Mouse (Mus musculus) stomach, embryonic 15.5 days (tissue): Measurements from ENCODE around the gene Specc1. TPM values are rescaled to one million over a fixed set of nuclear protein-coding genes. Genes with fewer than 3 reads are reported as not detected.
A peak's percentile ranks its signal among the peaks of the same experiment; 100 is the strongest.

ENCODE experiments used
- ATAC-seq: fragments of 200-750 bp; cut with Nextera tagmentation; 2 replicates; pipeline ENCODE4 v1.8.0; 2017; ENCODE audit warnings: low read depth, moderate number of reproducible peaks, moderate TSS enrichment; ENCODE audit not compliant: insufficient read depth, low FRiP score
- H3K27ac ChIP-seq: fragments of 300-500 bp; sonication (generic); 2 replicates; pipeline ENCODE4 v1.5.1; 2015; ENCODE audit warnings: mild to moderate bottlenecking, inconsistent platforms
- H3K27me3 ChIP-seq: fragments of 300-500 bp; sonication (generic); replicated peaks from 2 replicates; pipeline ENCODE4 v1.6.1; 2015; ENCODE audit warnings: inconsistent platforms
- H3K36me3 ChIP-seq: fragments of 300-500 bp; sonication (generic); 2 replicates; pipeline ENCODE4 v1.6.1; 2015; ENCODE audit warnings: inconsistent platforms
- H3K4me1 ChIP-seq: fragments of 300-500 bp; sonication (generic); 2 replicates; pipeline ENCODE4 v1.6.1; 2015; ENCODE audit warnings: inconsistent platforms
- H3K4me2 ChIP-seq: fragments of 300-500 bp; sonication (generic); 2 replicates; pipeline ENCODE4 v1.6.1; 2015; ENCODE audit warnings: mild to moderate bottlenecking, inconsistent platforms
- H3K4me3 ChIP-seq: fragments of 300-500 bp; sonication (generic); replicated peaks from 2 replicates; pipeline ENCODE4 v1.5.1; 2015; ENCODE audit warnings: inconsistent platforms
- H3K9ac ChIP-seq: fragments of 300-500 bp; sonication (generic); 2 replicates; pipeline ENCODE4 v1.6.1; 2015; ENCODE audit warnings: inconsistent platforms
- H3K9me3 ChIP-seq: fragments of 300-500 bp; sonication (generic); 2 replicates; pipeline ENCODE4 v1.6.1; 2016; ENCODE audit warnings: inconsistent platforms
- WGBS: fragments of 180-500 bp; shearing (Covaris S2); methylation state at CpG from one replicate; pipeline ENCODE4 v1.1.7; 2015; 5-methylcytosine and 5-hydroxymethylcytosine counted together
- polyA plus RNA-seq: library from polyadenylated mRNA; unstranded; fragments of >200 nt; fragmentation: Nextera tagmentation; extraction: Ambion mirVana; gene quantifications from 2 replicates; pipeline ENCODE4 v1.2.1, GENCODE M21; 2015

Specc1 gene
- polyA plus RNA-seq, 1 experiment from 2014 or later: 13.4 TPM

- Histone ChIP-seq H3K9ac (no peak overlapping the region), H3K27ac (no peak overlapping the region), H3K36me3 (no peaks in the 10 kb centered on the region), H3K9me3 (no peaks in the 10 kb centered on the region), H3K4me1 (no peaks in the 10 kb centered on the region), H3K4me3 (no peak overlapping the region), H3K4me2 (no peak overlapping the region), H3K27me3 (no peaks in the 10 kb centered on the region)
- WGBS: 62% methylated on average over 3 of the region's 3 CpGs
- no peak for ATAC-seq
Observed at GRCm38 (mm10) chr11:62130191-62130590, 173.6 kb downstream of the Specc1 start.

GRCm38 (mm10) chr11:62130685-62131295, 174.2 kb downstream of the Specc1 start:
- H3K9ac ChIP-seq: no peak overlapping the region
- no peak overlapping the region for H3K27ac ChIP-seq
- no peak for ATAC-seq
- no peak overlapping the region for H3K4me2 ChIP-seq
- WGBS: 59% methylated on average over 2 of the region's 2 CpGs
- H3K9me3 ChIP-seq: no peaks in the 10 kb centered on the region
- no peak overlapping the region for H3K4me3 ChIP-seq
- H3K36me3 ChIP-seq: no peaks in the 10 kb centered on the region
- no peaks in the 10 kb centered on the region for H3K4me1 ChIP-seq
- no peaks in the 10 kb centered on the region for H3K27me3 ChIP-seq

DNA sequence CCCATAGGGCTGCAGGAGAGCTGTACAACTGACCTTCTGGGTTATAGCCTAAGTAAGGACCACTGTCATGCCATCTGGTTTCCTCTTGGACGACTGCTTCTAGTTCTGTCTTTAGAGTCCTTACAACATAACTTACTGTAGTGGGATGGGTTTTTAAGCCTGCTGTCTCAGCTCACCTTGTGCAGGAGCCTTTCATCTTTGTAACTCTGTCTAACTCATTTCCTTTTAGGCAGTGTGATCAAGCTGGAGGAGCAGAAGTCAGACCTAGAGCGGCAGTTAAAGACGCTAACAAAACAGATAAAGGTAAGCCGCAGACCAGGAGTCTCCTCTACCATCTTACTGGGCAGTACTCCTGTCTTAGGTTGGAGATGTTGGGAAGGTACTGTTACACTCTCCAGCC, 175.0 kb downstream of the Specc1 start:
- 79% methylated on average over 4 of the region's 4 CpGs for WGBS
- Histone ChIP-seq H3K9me3 (no peaks in the 10 kb centered on the region), H3K27ac (no peak overlapping the region), H3K27me3 (no peaks in the 10 kb centered on the region), H3K4me1 (no peaks in the 10 kb centered on the region), H3K9ac (no peak overlapping the region), H3K4me3 (no peak overlapping the region), H3K4me2 (no peak overlapping the region), H3K36me3 (no peaks in the 10 kb centered on the region)
- no peak for ATAC-seq

DNA sequence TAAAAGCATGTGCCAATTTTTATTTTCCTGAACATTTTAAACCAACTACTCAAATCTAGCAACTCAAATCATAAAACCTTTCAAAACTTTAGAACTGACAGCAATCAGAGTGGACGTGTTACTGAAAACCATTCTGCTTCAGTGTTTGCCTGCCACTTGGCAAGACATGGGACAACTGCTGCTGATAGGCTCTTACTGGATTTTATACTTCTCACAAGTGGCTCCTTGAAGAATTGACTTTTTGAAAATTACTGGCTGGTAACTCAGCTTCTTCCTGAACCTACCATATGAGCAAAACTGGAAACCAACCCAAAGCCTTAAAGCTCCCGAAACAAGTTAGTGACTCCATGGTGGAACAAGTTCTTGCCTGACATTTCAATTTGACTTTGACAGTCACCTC, 177.6 kb downstream of the Specc1 start:
- Histone ChIP-seq H3K27ac (no peak overlapping the region), H3K27me3 (no peaks in the 10 kb centered on the region), H3K9ac (no peak overlapping the region), H3K4me1 (no peaks in the 10 kb centered on the region), H3K4me3 (no peak overlapping the region), H3K36me3 (no peaks in the 10 kb centered on the region), H3K9me3 (no peaks in the 10 kb centered on the region), H3K4me2 (no peak overlapping the region)
- WGBS: 88% methylated on average over 2 of the region's 2 CpGs
- ATAC-seq: no peak

- no peak overlapping the region for H3K4me2 ChIP-seq
- no peak overlapping the region for H3K9ac ChIP-seq
- WGBS: 77% methylated on average over 7 of the region's 7 CpGs
- H3K9me3 ChIP-seq: no peaks in the 10 kb centered on the region
- H3K27ac ChIP-seq: no peak overlapping the region
- no peaks in the 10 kb centered on the region for H3K4me1 ChIP-seq
- H3K36me3 ChIP-seq: peaks cover 6% of the 10 kb centered on the region; the same call in 1 of the 2 replicates
- no peak overlapping the region for H3K4me3 ChIP-seq
- ATAC-seq: no peak
- no peaks in the 10 kb centered on the region for H3K27me3 ChIP-seq
Observed at GRCm38 (mm10) chr11:62145216-62146110, 188.9 kb downstream of the Specc1 start.

DNA sequence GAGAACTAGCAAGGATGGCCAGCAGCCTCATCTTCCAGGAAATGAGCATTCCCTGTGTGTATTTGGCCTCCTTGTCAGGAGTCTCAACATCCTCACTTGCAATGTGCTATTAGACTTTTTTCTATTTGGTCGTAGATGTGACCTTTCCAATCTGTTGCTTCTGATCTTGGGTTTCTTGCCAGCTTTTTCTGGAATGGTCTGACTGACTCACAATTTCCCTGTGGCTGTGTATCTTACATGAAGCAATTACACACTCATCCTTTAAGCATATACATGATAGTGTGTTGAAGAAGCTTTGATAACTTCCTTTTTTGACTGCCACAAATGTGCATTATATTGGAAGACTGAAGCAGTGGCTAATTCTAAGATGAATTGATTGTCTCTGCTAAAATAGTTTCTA, 190.1 kb downstream of the Specc1 start:
- WGBS: 83% methylated on average over 1 of the region's 1 CpGs
- Histone ChIP-seq H3K4me1 (no peaks in the 10 kb centered on the region), H3K4me2 (no peak overlapping the region), H3K27ac (no peak overlapping the region), H3K36me3 (peaks cover 6% of the 10 kb centered on the region; the same call in 1 of the 2 replicates), H3K27me3 (no peaks in the 10 kb centered on the region), H3K9me3 (no peaks in the 10 kb centered on the region), H3K9ac (no peak overlapping the region), H3K4me3 (no peak overlapping the region)
- ATAC-seq: no peak

DNA sequence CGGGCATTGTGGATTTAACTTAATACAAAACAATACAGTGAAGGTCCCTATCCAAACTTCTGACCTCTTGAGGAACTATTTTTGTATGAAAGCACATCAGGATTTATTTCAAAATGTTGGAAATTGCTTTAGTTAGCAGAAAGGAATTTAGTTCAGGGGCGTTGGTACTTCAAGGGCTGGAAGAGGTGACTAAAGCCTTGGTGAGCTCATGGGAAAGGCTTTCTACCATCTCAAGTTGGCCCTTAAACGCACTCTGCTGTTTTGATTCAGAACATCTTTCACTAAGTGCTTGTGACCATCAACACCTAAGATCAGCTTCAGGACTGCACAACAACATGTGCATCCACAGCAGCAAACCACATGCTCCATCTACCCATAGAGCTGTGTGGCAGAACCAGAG, 191.5 kb downstream of the Specc1 start:
- H3K27ac ChIP-seq: no peak overlapping the region
- H3K4me3 ChIP-seq: no peak overlapping the region
- no peaks in the 10 kb centered on the region for H3K9me3 ChIP-seq
- peaks cover 6% of the 10 kb centered on the region; the same call in 1 of the 2 replicates for H3K36me3 ChIP-seq
- H3K27me3 ChIP-seq: no peaks in the 10 kb centered on the region
- H3K4me1 ChIP-seq: no peaks in the 10 kb centered on the region
- H3K9ac ChIP-seq: no peak overlapping the region
- ATAC-seq: no peak
- no peak overlapping the region for H3K4me2 ChIP-seq
- WGBS: 86% methylated on average over 3 of the region's 3 CpGs

- ATAC-seq: no peak
- Histone ChIP-seq H3K4me3 (no peak overlapping the region), H3K36me3 (peaks cover 6% of the 10 kb centered on the region; the same call in 1 of the 2 replicates), H3K4me2 (no peak overlapping the region), H3K27me3 (no peaks in the 10 kb centered on the region), H3K4me1 (no peaks in the 10 kb centered on the region), H3K9ac (no peak overlapping the region), H3K9me3 (no peaks in the 10 kb centered on the region), H3K27ac (no peak overlapping the region)
- WGBS: 83% methylated on average over 6 of the region's 6 CpGs
Observed at GRCm38 (mm10) chr11:62148449-62148848, 191.9 kb downstream of the Specc1 start.

GRCm38 (mm10) chr11:62153057-62153456, 196.5 kb downstream of the Specc1 start:
- ATAC-seq: no peak
- no peaks in the 10 kb centered on the region for H3K36me3 ChIP-seq
- H3K4me1 ChIP-seq: no peaks in the 10 kb centered on the region
- H3K9me3 ChIP-seq: no peaks in the 10 kb centered on the region
- no peak overlapping the region for H3K4me3 ChIP-seq
- H3K9ac ChIP-seq: no peak overlapping the region
- H3K27ac ChIP-seq: no peak overlapping the region
- no peak overlapping the region for H3K4me2 ChIP-seq
- H3K27me3 ChIP-seq: no peaks in the 10 kb centered on the region
- 88% methylated on average over 4 of the region's 4 CpGs for WGBS

- Histone ChIP-seq H3K27me3 (no peaks in the 10 kb centered on the region), H3K9ac (no peak overlapping the region), H3K4me1 (no peaks in the 10 kb centered on the region), H3K36me3 (no peaks in the 10 kb centered on the region), H3K4me3 (no peak overlapping the region), H3K27ac (no peak overlapping the region), H3K4me2 (no peak overlapping the region), H3K9me3 (no peaks in the 10 kb centered on the region)
- WGBS: 86% methylated on average over 7 of the region's 7 CpGs
- peak; percentile 53; the same call in 1 of the 2 replicates for ATAC-seq
Observed at GRCm38 (mm10) chr11:62159803-62160202, 203.2 kb downstream of the Specc1 start.

- H3K4me3 ChIP-seq: no peak overlapping the region
- no peaks in the 10 kb centered on the region for H3K36me3 ChIP-seq
- H3K27me3 ChIP-seq: no peaks in the 10 kb centered on the region
- no peaks in the 10 kb centered on the region for H3K9me3 ChIP-seq
- H3K9ac ChIP-seq: no peak overlapping the region
- no peak for ATAC-seq
- H3K27ac ChIP-seq: no peak overlapping the region
- no peak overlapping the region for H3K4me2 ChIP-seq
- 80% methylated on average over 2 of the region's 2 CpGs for WGBS
- H3K4me1 ChIP-seq: no peaks in the 10 kb centered on the region
Observed at GRCm38 (mm10) chr11:62161450-62161849, 204.9 kb downstream of the Specc1 start.

- Histone ChIP-seq H3K9me3 (no peaks in the 10 kb centered on the region), H3K4me3 (no peak overlapping the region), H3K36me3 (no peaks in the 10 kb centered on the region), H3K27ac (no peak overlapping the region), H3K9ac (no peak overlapping the region), H3K27me3 (no peaks in the 10 kb centered on the region), H3K4me2 (no peak overlapping the region), H3K4me1 (no peaks in the 10 kb centered on the region)
- ATAC-seq: peak; percentile 31; the same call in 1 of the 2 replicates
- 87% methylated on average over 3 of the region's 3 CpGs for WGBS
Observed at GRCm38 (mm10) chr11:62164357-62164756, 207.8 kb downstream of the Specc1 start.
